Mouse (Mus musculus) heart, embryonic 12.5 days (tissue): ENCODE measurements around the gene Baz2a. TPM values are rescaled to one million over a fixed set of nuclear protein-coding genes. Genes with fewer than 3 reads are reported as not detected.
A peak's percentile ranks its signal among the peaks of the same experiment; 100 is the strongest.
"Not testable (repeated sequence)": the region's sequence is repeated elsewhere in the genome, so short reads cannot be mapped to it uniquely, and the experiment has no call there.

Experiments
- ATAC-seq: fragments of 200-750 bp; cut with Nextera tagmentation; 2 replicates; pipeline ENCODE4 v1.8.0; 2017; ENCODE audit warnings: moderate TSS enrichment, moderate library complexity; ENCODE audit not compliant: insufficient number of reproducible peaks, low FRiP score
- H3K27ac ChIP-seq: fragments of 300-500 bp; sonication (generic); 2 replicates; pipeline ENCODE4 v1.5.1; 2016; ENCODE audit warnings: mild to moderate bottlenecking, moderate library complexity; ENCODE audit not compliant: poor library complexity, severe bottlenecking
- H3K27me3 ChIP-seq: fragments of 300-500 bp; sonication (generic); replicated peaks from 2 replicates; pipeline ENCODE4 v1.6.1; 2016; ENCODE audit warnings: mild to moderate bottlenecking, moderate library complexity
- H3K36me3 ChIP-seq: fragments of 300-500 bp; sonication (generic); 2 replicates; pipeline ENCODE4 v1.6.1; 2016; ENCODE audit warnings: mild to moderate bottlenecking, moderate library complexity
- H3K4me1 ChIP-seq: fragments of 300-500 bp; sonication (generic); replicated peaks from 2 replicates; pipeline ENCODE4 v1.6.1; 2016; ENCODE audit warnings: mild to moderate bottlenecking
- H3K4me2 ChIP-seq: fragments of 300-500 bp; sonication (generic); 2 replicates; pipeline ENCODE4 v1.6.1; 2016; ENCODE audit warnings: mild to moderate bottlenecking, moderate library complexity
- H3K4me3 ChIP-seq: fragments of 300-500 bp; sonication (generic); 2 replicates; pipeline ENCODE4 v1.5.1; 2016; ENCODE audit warnings: mild to moderate bottlenecking
- H3K9ac ChIP-seq: fragments of 300-500 bp; sonication (generic); 2 replicates; pipeline ENCODE4 v1.6.1; 2016; ENCODE audit warnings: mild to moderate bottlenecking, moderate library complexity
- H3K9me3 ChIP-seq: fragments of 300-500 bp; sonication (generic); replicated peaks from 2 replicates; pipeline ENCODE4 v1.6.1; 2016; ENCODE audit warnings: mild to moderate bottlenecking, moderate library complexity
- WGBS: fragments of 180-500 bp; shearing (Covaris S2); methylation state at CpG from one replicate; pipeline ENCODE4 v1.1.7; 2016; 5-methylcytosine and 5-hydroxymethylcytosine counted together
- polyA plus RNA-seq: library from polyadenylated mRNA; unstranded; fragments of >200 nt; fragmentation: Nextera tagmentation; extraction: Ambion mirVana; gene quantifications from 2 replicates; pipeline ENCODE4 v1.2.1, GENCODE M21; 2016

Baz2a gene
- polyA plus RNA-seq, 1 experiment from 2014 or later, result 11.3 TPM

DNA sequence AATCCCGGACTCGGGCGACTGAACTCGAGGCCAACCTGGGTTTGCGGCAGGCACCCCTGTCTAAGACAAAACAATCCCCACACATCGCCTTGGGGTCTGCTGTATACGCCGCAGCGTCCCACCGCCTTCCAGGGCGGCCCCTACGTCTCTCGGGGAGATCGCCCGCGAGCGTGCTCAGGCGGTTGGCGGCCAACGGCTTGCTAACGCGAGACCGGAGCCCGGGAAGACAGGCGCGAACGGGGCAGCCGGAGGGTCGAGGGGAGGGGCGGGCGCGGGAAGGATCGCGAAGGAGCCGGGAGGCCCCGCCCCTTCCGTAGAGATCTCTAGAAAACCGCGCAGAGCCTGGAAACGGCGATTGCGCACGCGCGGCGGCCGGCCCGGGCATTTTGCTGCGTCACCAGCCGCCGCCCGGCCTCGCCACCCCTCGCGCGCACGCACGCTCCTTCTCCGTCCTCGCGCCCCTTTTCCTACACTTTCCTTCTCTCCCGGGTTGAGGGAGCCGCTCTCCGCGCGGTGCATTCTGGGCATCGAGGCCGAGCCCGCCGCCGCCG is 32.7 kb upstream of the Baz2a start, which contains the start of gene Ptges3:
Gene Ptges3, plus strand, starts transcription at position 354 of the 551 bp plus-strand sequence.
- peak within 1 kb of the TSS; percentile 99 for H3K27ac ChIP-seq
- H3K9ac ChIP-seq, result peak within 1 kb of the TSS; percentile 97
- H3K9me3 ChIP-seq, result no peaks in the 10 kb centered on the region
- peak within 1 kb of the TSS; percentile 95 for H3K4me3 ChIP-seq
- peak; percentile 92 for ATAC-seq
- WGBS, result under 1% methylated on average over 66 of the region's 72 CpGs
- peaks cover 15% of the 10 kb centered on the region for H3K36me3 ChIP-seq
- peaks cover 31% of the 10 kb centered on the region for H3K4me1 ChIP-seq
- H3K4me2 ChIP-seq, result peak within 1 kb of the TSS; percentile 78
- no peaks in the 10 kb centered on the region for H3K27me3 ChIP-seq

GRCm38 (mm10) chr10:128059207-128059981 is 32.0 kb upstream of the Baz2a start:
- under 1% methylated on average over 62 of the region's 62 CpGs for WGBS

DNA sequence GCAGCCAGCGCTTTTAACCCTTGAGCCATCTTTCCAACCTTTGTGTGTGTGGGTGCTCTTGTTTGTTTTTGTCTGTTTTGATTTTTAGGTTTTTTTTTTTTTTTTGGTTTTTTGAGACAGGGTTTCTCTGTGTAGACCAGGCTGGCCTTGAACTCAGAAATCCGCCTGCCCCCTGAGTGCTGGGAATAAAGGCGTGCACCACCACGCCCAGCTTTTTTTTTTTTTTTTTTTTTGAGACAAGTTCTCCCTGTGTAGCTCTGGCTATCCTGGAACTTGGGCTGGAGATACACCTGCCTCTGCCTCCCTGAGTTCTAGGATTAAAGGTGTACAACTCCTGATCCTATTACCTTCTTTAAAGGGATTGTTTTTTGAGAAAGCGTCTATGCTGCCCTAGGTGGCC is 30.3 kb upstream of the Baz2a start:
- Histone ChIP-seq H3K27me3 (no peaks in the 10 kb centered on the region), H3K9me3 (no peaks in the 10 kb centered on the region), H3K4me1 (peaks cover 35% of the 10 kb centered on the region), H3K36me3 (peaks cover 24% of the 10 kb centered on the region), H3K4me2 (peak overlapping the region; percentile 78), H3K9ac (peak overlapping the region; percentile 97; the same call in 1 of the 2 replicates), H3K27ac (no peak overlapping the region), H3K4me3 (peak overlapping the region; percentile 95)
- WGBS, result 73% methylated on average over 5 of the region's 5 CpGs
- no peak for ATAC-seq

More at GRCm38 (mm10) chr10:128059207-128059981, 32.0 kb upstream of the Baz2a start:
- no peaks in the 10 kb centered on the region for H3K9me3 ChIP-seq
- peak; percentile 75 for ATAC-seq
- H3K4me2 ChIP-seq, result peak overlapping the region; percentile 78
- H3K36me3 ChIP-seq, result peaks cover 19% of the 10 kb centered on the region
- peak overlapping the region; percentile 95 for H3K4me3 ChIP-seq
- no peaks in the 10 kb centered on the region for H3K27me3 ChIP-seq
- peak overlapping the region; percentile 99 for H3K27ac ChIP-seq
- peaks cover 33% of the 10 kb centered on the region for H3K4me1 ChIP-seq
- peak overlapping the region; percentile 97 for H3K9ac ChIP-seq

- 89% methylated on average over 6 of the region's 6 CpGs for WGBS
Observed at GRCm38 (mm10) chr10:128062221-128062989, 29.0 kb upstream of the Baz2a start.

GRCm38 (mm10) chr10:128066072-128066471 is 25.3 kb upstream of the Baz2a start:
- peaks cover 21% of the 10 kb centered on the region for H3K4me1 ChIP-seq
- H3K9ac ChIP-seq, result no peak overlapping the region
- 86% methylated on average over 5 of the region's 5 CpGs for WGBS
- no peak overlapping the region for H3K4me3 ChIP-seq
- peaks cover 47% of the 10 kb centered on the region for H3K36me3 ChIP-seq
- no peak overlapping the region for H3K27ac ChIP-seq
- no peak overlapping the region for H3K4me2 ChIP-seq
- no peaks in the 10 kb centered on the region for H3K9me3 ChIP-seq
- no peak for ATAC-seq
- H3K27me3 ChIP-seq, result no peaks in the 10 kb centered on the region

More at GRCm38 (mm10) chr10:128062221-128062989, 29.0 kb upstream of the Baz2a start:
- no peak overlapping the region for H3K4me2 ChIP-seq
- no peak for ATAC-seq
- H3K9me3 ChIP-seq, result no peaks in the 10 kb centered on the region
- no peak overlapping the region for H3K9ac ChIP-seq
- peaks cover 24% of the 10 kb centered on the region for H3K36me3 ChIP-seq
- H3K27me3 ChIP-seq, result no peaks in the 10 kb centered on the region
- H3K4me1 ChIP-seq, result peaks cover 34% of the 10 kb centered on the region
- no peak overlapping the region for H3K27ac ChIP-seq
- no peak overlapping the region for H3K4me3 ChIP-seq

DNA sequence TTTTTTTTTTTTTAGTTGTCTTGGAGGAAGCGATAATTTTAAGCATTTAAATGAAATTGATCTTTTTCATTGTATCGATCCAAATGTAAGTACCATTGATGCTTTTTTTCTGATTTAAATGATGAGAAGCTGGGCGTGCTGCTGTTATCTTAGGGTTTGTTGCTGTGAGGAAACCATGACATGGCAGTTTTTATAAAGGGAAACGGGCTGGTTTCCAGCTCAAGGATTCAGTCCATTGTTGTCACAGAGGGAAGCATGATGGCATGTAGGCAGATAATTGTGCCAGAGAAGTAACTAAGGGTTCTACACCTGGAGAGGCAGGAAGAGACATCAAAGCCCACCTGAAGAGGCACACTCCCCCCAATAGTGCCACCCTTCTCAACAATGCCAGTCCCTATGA is 22.2 kb upstream of the Baz2a start:
- H3K27me3 ChIP-seq, result no peaks in the 10 kb centered on the region
- H3K4me1 ChIP-seq, result peaks cover 8% of the 10 kb centered on the region; the same call in 1 of the 2 replicates
- peaks cover 58% of the 10 kb centered on the region for H3K36me3 ChIP-seq
- WGBS, result 78% methylated on average over 4 of the region's 4 CpGs
- no peaks in the 10 kb centered on the region for H3K9me3 ChIP-seq
- H3K9ac ChIP-seq, result no peak overlapping the region
- peak; percentile 81; the same call in 1 of the 2 replicates for ATAC-seq
- no peak overlapping the region for H3K4me2 ChIP-seq
- no peak overlapping the region for H3K4me3 ChIP-seq
- H3K27ac ChIP-seq, result 0 out of 2 replicates have a peak overlapping the region, but pooled peaks have one; percentile 54

DNA sequence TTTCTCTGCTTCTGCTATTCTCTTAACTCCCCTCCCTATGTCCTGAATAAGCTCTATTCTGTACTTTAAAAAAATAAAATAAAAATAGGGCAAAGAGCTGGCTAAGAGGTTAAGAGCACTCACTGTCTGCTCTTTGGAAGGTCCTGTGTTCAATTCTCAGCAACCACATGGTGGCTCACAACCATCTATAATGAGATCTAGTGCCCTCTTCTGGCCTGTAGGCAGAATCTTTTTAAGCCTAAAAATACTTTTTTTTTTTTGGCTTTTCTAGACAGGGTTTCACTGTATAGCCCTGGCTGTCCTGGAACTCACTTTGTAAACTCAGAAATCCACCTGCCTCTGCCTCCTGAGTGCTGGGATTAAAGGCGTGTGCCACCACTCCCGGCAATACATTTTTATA is 20.9 kb upstream of the Baz2a start:
- ATAC-seq, H3K27me3 ChIP-seq, H3K4me1 ChIP-seq, H3K4me3 ChIP-seq, H3K9ac ChIP-seq, H3K27ac ChIP-seq, H3K9me3 ChIP-seq, H3K4me2 ChIP-seq: not testable (repeated sequence)
- WGBS, result 95% methylated on average over 2 of the region's 2 CpGs
- peaks cover 59% of the 10 kb centered on the region for H3K36me3 ChIP-seq

DNA sequence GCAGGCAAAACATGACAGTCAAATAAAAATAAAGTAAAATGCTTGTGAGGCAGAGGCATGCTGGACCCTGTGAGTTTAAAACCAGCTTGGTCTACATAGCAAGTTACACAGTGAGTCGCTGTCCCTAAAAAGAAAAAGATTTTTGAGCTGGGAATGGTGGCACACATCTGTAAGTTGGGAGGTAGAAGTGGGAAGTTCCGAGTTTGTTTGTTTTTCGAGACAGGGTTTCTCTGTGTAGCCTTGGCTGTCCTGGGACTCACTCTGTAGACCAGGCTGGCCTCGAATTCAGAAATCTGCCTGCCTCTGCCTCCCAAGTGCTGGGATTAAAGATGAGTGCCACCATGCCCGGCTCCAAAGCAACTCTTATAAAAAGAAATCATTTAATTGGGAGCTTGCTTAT is 13.1 kb upstream of the Baz2a start:
- not testable (repeated sequence) for H3K4me1 ChIP-seq, H3K27ac ChIP-seq, H3K27me3 ChIP-seq, H3K4me2 ChIP-seq, H3K9me3 ChIP-seq, H3K4me3 ChIP-seq, H3K9ac ChIP-seq, ATAC-seq
- peaks cover 29% of the 10 kb centered on the region for H3K36me3 ChIP-seq
- 76% methylated on average over 5 of the region's 5 CpGs for WGBS

DNA sequence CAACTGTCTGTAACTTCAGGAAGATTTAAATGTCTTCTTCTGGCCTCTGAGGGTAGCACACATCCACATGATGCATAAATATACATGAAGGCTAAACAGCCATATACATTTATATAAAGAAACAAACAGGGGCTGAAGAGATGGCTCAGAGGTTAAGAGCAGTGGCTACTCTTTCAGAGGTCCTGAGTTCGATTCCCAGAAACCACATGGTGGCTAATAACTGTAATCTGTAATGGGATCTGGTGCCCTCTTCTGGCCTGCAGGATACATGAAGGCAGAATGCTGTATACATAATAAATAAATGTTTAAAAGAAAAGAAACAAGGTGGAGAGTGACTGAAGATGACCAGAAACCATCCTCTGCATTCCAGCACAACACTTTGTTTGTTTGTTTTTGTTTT is 10.9 kb upstream of the Baz2a start:
- no peak overlapping the region for H3K9ac ChIP-seq
- H3K4me3 ChIP-seq, result no peak overlapping the region
- no peak overlapping the region for H3K27ac ChIP-seq
- peaks cover 28% of the 10 kb centered on the region for H3K36me3 ChIP-seq
- 79% methylated on average over 1 of the region's 1 CpGs for WGBS
- H3K4me2 ChIP-seq, result no peak overlapping the region
- peaks cover 12% of the 10 kb centered on the region for H3K4me1 ChIP-seq
- H3K9me3 ChIP-seq, result no peaks in the 10 kb centered on the region
- no peak for ATAC-seq
- H3K27me3 ChIP-seq, result no peaks in the 10 kb centered on the region

- Histone ChIP-seq H3K4me2 (peak overlapping the region; percentile 69), H3K36me3 (peaks cover 38% of the 10 kb centered on the region), H3K27me3 (no peaks in the 10 kb centered on the region), H3K9ac (peak overlapping the region; percentile 80), H3K27ac (peak overlapping the region; percentile 91), H3K9me3 (no peaks in the 10 kb centered on the region), H3K4me1 (peaks cover 22% of the 10 kb centered on the region), H3K4me3 (peak overlapping the region; percentile 90)
- no peak for ATAC-seq
- 41% methylated on average over 6 of the region's 6 CpGs for WGBS
Observed at GRCm38 (mm10) chr10:128081807-128082476, 9.4 kb upstream of the Baz2a start.
